Mouse (Mus musculus) cerebellum, adult 2 months (tissue): ENCODE data around the gene 1700013F07Rik.

ENCODE experiments used
- CTCF ChIP-seq: fragments of 200-500 bp; IDR thresholded peaks from 2 replicates; pipeline ENCODE4 v1.5.1; 2011; ENCODE audit warnings: low read depth, mild to moderate bottlenecking, control low read depth, low read length, moderate library complexity, borderline replicate concordance; ENCODE audit not compliant: insufficient read depth
- POLR2A ChIP-seq: fragments of 200-500 bp; IDR thresholded peaks from 2 replicates; pipeline ENCODE4 v1.6.1; 2011; ENCODE audit warnings: low read length, control low read depth, borderline replicate concordance; ENCODE audit not compliant: insufficient read depth

GRCm38 (mm10) chr3:108554587-108555312, 20.8 kb downstream of the 1700013F07Rik start:
- TF ChIP-seq POLR2A (peak; percentile 100), CTCF (peak; percentile 83)
